Mouse (Mus musculus) erythroblast, embryonic 14.5 days (primary cell): ENCODE measurements around the gene Olfml2a.

Experiments used
- GATA1 ChIP-seq: IDR thresholded peaks from 2 replicates; pipeline ENCODE4 v1.6.1; 2012; ENCODE audit warnings: low read length, inconsistent platforms, mixed read lengths
- TAL1 ChIP-seq: IDR thresholded peaks from 3 replicates; pipeline ENCODE4 v1.6.1; 2012; ENCODE audit warnings: low read length, inconsistent platforms, mixed read lengths

- no peak for TF ChIP-seq GATA1
- TF ChIP-seq TAL1: no peak
These were observed 12.8 kb downstream of the Olfml2a start for GRCm38 (mm10) chr2:38944460-38945161.
